In the genomic region with DNA sequence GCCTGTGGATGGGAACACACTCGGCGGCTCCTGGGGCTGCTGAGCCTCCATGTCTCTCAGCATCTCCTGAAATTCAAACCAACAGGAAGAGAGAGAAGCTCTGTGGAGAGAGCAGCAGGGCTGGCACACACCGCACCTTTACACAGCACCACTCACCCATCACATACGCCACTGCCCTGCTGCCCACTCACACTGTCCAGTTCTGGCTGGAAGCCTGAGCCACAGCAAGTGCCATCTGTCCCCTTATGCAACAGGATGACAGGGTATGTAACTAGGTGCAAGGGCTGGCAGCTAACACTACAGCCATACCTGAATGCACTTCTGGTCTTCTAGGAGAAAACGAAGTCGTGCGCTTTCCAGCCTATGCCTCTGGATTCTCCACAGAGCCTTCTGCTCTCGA, we compare ENCODE assay signal across 24 mouse cellular contexts. TPM values are rescaled to one million over a fixed set of nuclear protein-coding genes. Genes with fewer than 3 reads are reported as not detected.
DNase-seq lines count a peak whose midpoint lies in the region; ATAC-seq and TF ChIP-seq lines count a peak whose summit lies in the region.
"Had no signal": no experiment of that assay in that cellular context is flagged by ENCODE, and none has a peak within 500 bp of the region (broad histone marks: within the 10 kb centered on the region; RNA-seq: fewer than 3 reads in every experiment).

No protein-coding gene starts in this region.

- no peak overlapping the region for H3K27ac ChIP-seq in kidney, embryonic 14.5 days (ENCODE audit: low read depth, low read length)
- no peak overlapping the region for H3K27ac ChIP-seq in thymus, adult 2 months (ENCODE audit: control insufficient read depth, insufficient read depth, low read length)
- H3K27ac ChIP-seq: forebrain, embryonic 12.5 days; hindbrain, embryonic 13.5 days; neural tube, embryonic 13.5 days; stomach, postnatal 0 days had no signal

- TF ChIP-seq CTCF in thymus, adult 2 months (IDR thresholded peaks at IDR 0.05; ENCODE audit: borderline replicate concordance, control insufficient read depth, extremely low read depth, insufficient read depth, low read length, poor library complexity) = no peak

- no peaks in the 10 kb centered on the region for H3K27me3 ChIP-seq in kidney, embryonic 14.5 days (ENCODE audit: control insufficient read depth, insufficient read depth, low read length)
- H3K27me3 ChIP-seq in thymus, adult 2 months (ENCODE audit: control insufficient read depth, insufficient read depth, low read length) = no peaks in the 10 kb centered on the region
- H3K27me3 ChIP-seq: forebrain, embryonic 12.5 days; hindbrain, embryonic 13.5 days; megakaryocyte, embryonic 14.5 days; neural tube, embryonic 13.5 days; Patski had no signal

- no peak overlapping the region for H3K9ac ChIP-seq in kidney, embryonic 14.5 days (ENCODE audit: low read depth, low read length)
- H3K9ac ChIP-seq: forebrain, embryonic 12.5 days; hindbrain, embryonic 13.5 days; liver, postnatal 0 days; neural tube, embryonic 13.5 days had no signal

- no peak overlapping the region for H3K4me3 ChIP-seq in kidney, embryonic 14.5 days (ENCODE audit: low read length)
- no peak overlapping the region for H3K4me3 ChIP-seq in thymus, adult 2 months (ENCODE audit: control insufficient read depth, insufficient read depth, low read length)
- H3K4me3 ChIP-seq: forebrain, embryonic 12.5 days; hindbrain, embryonic 13.5 days; megakaryocyte, embryonic 14.5 days; neural tube, embryonic 13.5 days had no signal

- no peak for DNase-seq in frontal cortex, postnatal 10 days (ENCODE audit: low spot score in 2 of 2)
- peak; percentile 18 to 35 for DNase-seq in right cerebral cortex, postnatal 10 days (ENCODE audit: low spot score in 2 of 2)
- no peak for DNase-seq in right cerebral cortex, postnatal 14 days
- DNase-seq in cerebellum, postnatal 36 days = peak; percentile 95 to 96
- no peak for DNase-seq in thymus, adult 2 months
- DNase-seq: adrenal gland, postnatal 14 days; heart, postnatal 10 days; kidney, adult 9 months; kidney, postnatal 4 days; liver; liver, postnatal 0 days; lung, postnatal 14 days; midbrain, embryonic 14.5 days; thymus, postnatal 25 days had no signal

- ATAC-seq in frontal cortex, adult (ENCODE audit: low TSS enrichment) = peak; percentile 35; the same call in 1 of the 2 replicates
- no peak for ATAC-seq in kidney, embryonic 14.5 days (ENCODE audit: low FRiP score, low TSS enrichment)
- ATAC-seq: CD4-positive, CD25-positive, alpha-beta regulatory T cell, adult 4 months; liver, postnatal 0 days; Patski had no signal

- no peaks in the 10 kb centered on the region for H3K4me1 ChIP-seq in kidney, embryonic 14.5 days (ENCODE audit: control insufficient read depth, insufficient read depth, low read length)
- H3K4me1 ChIP-seq in thymus, adult 2 months (replicated peaks; ENCODE audit: control insufficient read depth, insufficient read depth, low read length) = no peaks in the 10 kb centered on the region
- H3K4me1 ChIP-seq: forebrain, embryonic 12.5 days; hindbrain, embryonic 13.5 days; neural tube, embryonic 13.5 days had no signal

- no peak for TF ChIP-seq POLR2A in thymus, adult 2 months (IDR thresholded peaks at IDR 0.05; ENCODE audit: control insufficient read depth, extremely low read depth, insufficient read depth, low read length, poor library complexity)

- no peaks in the 10 kb centered on the region for H3K9me3 ChIP-seq in kidney, embryonic 14.5 days (ENCODE audit: control insufficient read depth, low read length)
- H3K9me3 ChIP-seq: forebrain, embryonic 12.5 days; hindbrain, embryonic 13.5 days; megakaryocyte, embryonic 14.5 days; neural tube, embryonic 13.5 days had no signal

- no peak overlapping the region for H3K4me2 ChIP-seq in kidney, embryonic 14.5 days (replicated peaks; ENCODE audit: low read depth, low read length)
- H3K4me2 ChIP-seq: forebrain, embryonic 12.5 days; heart, embryonic 11.5 days; hindbrain, embryonic 13.5 days; neural tube, embryonic 13.5 days had no signal

- peaks cover 97% of the 10 kb centered on the region for H3K36me3 ChIP-seq in kidney, embryonic 14.5 days (ENCODE audit: control insufficient read depth, insufficient read depth, low read length)
- peaks cover 57% of the 10 kb centered on the region for H3K36me3 ChIP-seq in thymus, adult 2 months (ENCODE audit: control insufficient read depth, insufficient read depth, low read length)

- WGBS in kidney, embryonic 14.5 days = 94% methylated on average over 8 of the region's 8 CpGs
- WGBS in thymus, adult 2 months = 95% methylated on average over 8 of the region's 8 CpGs

RNA-seq across cellular contexts. Expression of a gene that starts 15.5 kb away (rescaled TPM):
- 18.8 and 21.4 TPM in 2 replicates for polyA plus RNA-seq in kidney, embryonic 14.5 days (2014; fragmentation: Nextera tagmentation; extraction: Ambion mirVana)
- polyA plus RNA-seq in thymus, adult 2 months (2012; rRNA removed) = 62.4 and 70.5 TPM in 2 replicates

RNA-seq across cellular contexts. Expression of a gene that starts 18.5 kb away (rescaled TPM):
- polyA plus RNA-seq in kidney, embryonic 14.5 days (2014; fragmentation: Nextera tagmentation; extraction: Ambion mirVana) = 10.9 and 21.0 TPM in 2 replicates
- polyA plus RNA-seq in thymus, adult 2 months (2012; rRNA removed) = 97.4 and 98.9 TPM in 2 replicates

RNA-seq across cellular contexts. Expression of a gene that starts 24.1 kb away (rescaled TPM):
- polyA plus RNA-seq in kidney, embryonic 14.5 days (2014; fragmentation: Nextera tagmentation; extraction: Ambion mirVana) = 9.2 and 12.9 TPM in 2 replicates
- polyA plus RNA-seq in thymus, adult 2 months (2012; rRNA removed) = 82.9 and 94.4 TPM in 2 replicates

RNA-seq across cellular contexts. Expression of a gene that starts 29.5 kb away (rescaled TPM):
- 37.9 and 49.3 TPM in 2 replicates for polyA plus RNA-seq in kidney, embryonic 14.5 days (2014; fragmentation: Nextera tagmentation; extraction: Ambion mirVana)
- 81.2 and 86.3 TPM in 2 replicates for polyA plus RNA-seq in thymus, adult 2 months (2012; rRNA removed)

RNA-seq across cellular contexts. Expression of a gene that starts 36.1 kb away (rescaled TPM):
- polyA plus RNA-seq in kidney, embryonic 14.5 days (2014; fragmentation: Nextera tagmentation; extraction: Ambion mirVana) = 20.8 and 23.4 TPM in 2 replicates
- polyA plus RNA-seq in thymus, adult 2 months (2012; rRNA removed) = 2.9 and 3.1 TPM in 2 replicates

Comparison
In these comparisons a context has a peak if more than half of its experiments do, and no peak if none do; other contexts are left out.
1. DNase-seq: peak in right cerebral cortex, postnatal 10 days (2 of 2) and cerebellum, postnatal 36 days (2 of 2); none in frontal cortex, postnatal 10 days (0 of 2), right cerebral cortex, postnatal 14 days (single experiment) and thymus, adult 2 months (single experiment).